Mouse (Mus musculus) cortical plate, adult 2 months (tissue): ENCODE measurements around the gene Cebpa.

Source experiments
- CTCF ChIP-seq: fragments of 200-500 bp; IDR thresholded peaks from 2 replicates; pipeline ENCODE4 v1.5.1; 2011; ENCODE audit warnings: mild to moderate bottlenecking, control low read depth, low read length; ENCODE audit not compliant: insufficient read depth; ENCODE audit errors: extremely low read depth
- POLR2A ChIP-seq: fragments of 200-500 bp; IDR thresholded peaks from 2 replicates; pipeline ENCODE4 v1.6.1; 2011; ENCODE audit warnings: mild to moderate bottlenecking, low read length, control low read depth; ENCODE audit not compliant: insufficient read depth; ENCODE audit errors: extremely low read depth

DNA sequence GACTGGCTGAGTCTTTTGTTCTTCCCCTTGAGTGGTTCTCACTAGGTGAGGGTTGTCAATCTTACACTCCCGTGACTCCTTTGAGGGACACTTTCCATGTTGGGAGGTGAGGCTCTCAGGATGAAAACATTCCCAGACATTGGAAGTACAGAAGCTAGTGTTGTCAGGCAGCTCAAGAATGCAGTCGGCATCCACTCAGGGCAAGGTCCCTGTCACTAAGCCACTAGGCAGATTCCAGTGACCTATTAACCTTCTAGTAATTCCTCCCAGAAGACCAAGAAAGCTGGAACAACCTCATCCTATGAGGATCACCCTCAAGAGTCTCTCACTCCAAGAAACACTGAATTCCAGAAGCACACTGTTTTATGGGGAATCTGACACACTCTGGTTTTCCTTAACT is 11.0 kb upstream of the Cebpa start:
- TF ChIP-seq CTCF: no peak
- TF ChIP-seq POLR2A: no peak
